Mouse (Mus musculus) right cerebral cortex, postnatal 36 days (tissue): ENCODE measurements around the gene Fam114a1.

Experiments used
- DNase-seq, 2 experiments: peaks; one replicate each; pipeline ENCODE4 v3.0.0; 2022; ENCODE audit warnings: low spot score in 2 of 2, mixed read lengths in 1 of 2

Fam114a1 gene

GRCm38 (mm10) chr5:65057596-65057995, 87.7 kb downstream of the Fam114a1 start:
- no peak for DNase-seq

GRCm38 (mm10) chr5:65059806-65060205, 89.9 kb downstream of the Fam114a1 start:
- no peak for DNase-seq

GRCm38 (mm10) chr5:65062236-65062635, 92.4 kb downstream of the Fam114a1 start:
- no peak for DNase-seq

GRCm38 (mm10) chr5:65063266-65063665, 93.4 kb downstream of the Fam114a1 start:
- DNase-seq: no peak

GRCm38 (mm10) chr5:65068166-65068565, 98.3 kb downstream of the Fam114a1 start:
- no peak for DNase-seq

GRCm38 (mm10) chr5:65069872-65070271, 100.0 kb downstream of the Fam114a1 start:
- no peak for DNase-seq

GRCm38 (mm10) chr5:65071689-65072118, 101.8 kb downstream of the Fam114a1 start:
- DNase-seq: peak in 1 of 2 experiments; percentile 4

- no peak for DNase-seq
Measured at GRCm38 (mm10) chr5:65073247-65073646, 103.4 kb downstream of the Fam114a1 start.

- DNase-seq: no peak
Measured at GRCm38 (mm10) chr5:65074693-65075092, 104.8 kb downstream of the Fam114a1 start.

- DNase-seq: no peak
Measured at GRCm38 (mm10) chr5:65076087-65076486, 106.2 kb downstream of the Fam114a1 start.

GRCm38 (mm10) chr5:65076748-65077147, 106.9 kb downstream of the Fam114a1 start:
- DNase-seq: no peak

- DNase-seq: no peak
Measured at GRCm38 (mm10) chr5:65078081-65078480, 108.2 kb downstream of the Fam114a1 start.

- DNase-seq: no peak
Measured at GRCm38 (mm10) chr5:65079881-65080280, 110.0 kb downstream of the Fam114a1 start.

GRCm38 (mm10) chr5:65081836-65082235, 112.0 kb downstream of the Fam114a1 start:
- DNase-seq: no peak

- no peak for DNase-seq
Measured at GRCm38 (mm10) chr5:65086522-65086921, 116.7 kb downstream of the Fam114a1 start.

- no peak for DNase-seq
Measured at GRCm38 (mm10) chr5:65089707-65090106, 119.8 kb downstream of the Fam114a1 start.

GRCm38 (mm10) chr5:65091184-65091858, 121.5 kb downstream of the Fam114a1 start:
- DNase-seq: no peak
